Mouse (Mus musculus) E14TG2a.4 (cell line): ENCODE results near the gene Ide.

ENCODE experiments used
- CTCF ChIP-seq: conservative IDR thresholded peaks from 2 replicates; pipeline ENCODE4 v1.5.1; 2014; ENCODE audit warnings: low read length
- NANOG ChIP-seq: IDR thresholded peaks from 2 replicates; pipeline ENCODE4 v1.6.1; 2014; ENCODE audit warnings: borderline replicate concordance, low read length, mixed read lengths

- no peak for TF ChIP-seq CTCF
- TF ChIP-seq NANOG, result no peak
These were observed 27.5 kb downstream of the Ide start for GRCm38 (mm10) chr19:37310133-37310532.
